Mouse (Mus musculus) heart, postnatal 10 days (tissue): ENCODE data around the gene Gm42688. TPM values are rescaled to one million over a fixed set of nuclear protein-coding genes. Genes with fewer than 3 reads are reported as not detected.

Experiments used
- DNase-seq, 2 experiments: peaks; one replicate each; pipeline ENCODE4 v3.0.0; 2021
- intact Hi-C: fragments of 180-260 bp; cut with DNase I; formaldehyde crosslinking; loops from one replicate; pipeline ENCODE4 v1.15.1; 2025
- total RNA-seq, 2 experiments: library from RNA; stranded (reverse); gene quantifications; 2 replicates each; pipeline ENCODE4 v1.2.3; 2021

The Gm42688 gene
- 1 to 10 TPM; 1.9 to 2.1 TPM for total RNA-seq

GRCm38 (mm10) chr6:83101316-83101687 is at the start of gene Gm42688, which contains the start of gene Ccdc142:
Gene Gm42688, plus strand, starts transcription at chr6:83101617.
Gene Ccdc142, plus strand, starts transcription at chr6:83101601.
- DNase-seq, result peak; percentile 93 to 94
- intact Hi-C loops, result loop anchor here (1.0 to 2.0 kb wide), 2 partner anchors 47 to 105 kb away; partner anchors contain the start of genes Aup1 and Htra2

- intact Hi-C loops, result no loop called here
- peak in 1 of 2 experiments; percentile 52 for DNase-seq
These were observed 48.1 kb upstream of the Gm42688 start for GRCm38 (mm10) chr6:83053136-83053960.

DNA sequence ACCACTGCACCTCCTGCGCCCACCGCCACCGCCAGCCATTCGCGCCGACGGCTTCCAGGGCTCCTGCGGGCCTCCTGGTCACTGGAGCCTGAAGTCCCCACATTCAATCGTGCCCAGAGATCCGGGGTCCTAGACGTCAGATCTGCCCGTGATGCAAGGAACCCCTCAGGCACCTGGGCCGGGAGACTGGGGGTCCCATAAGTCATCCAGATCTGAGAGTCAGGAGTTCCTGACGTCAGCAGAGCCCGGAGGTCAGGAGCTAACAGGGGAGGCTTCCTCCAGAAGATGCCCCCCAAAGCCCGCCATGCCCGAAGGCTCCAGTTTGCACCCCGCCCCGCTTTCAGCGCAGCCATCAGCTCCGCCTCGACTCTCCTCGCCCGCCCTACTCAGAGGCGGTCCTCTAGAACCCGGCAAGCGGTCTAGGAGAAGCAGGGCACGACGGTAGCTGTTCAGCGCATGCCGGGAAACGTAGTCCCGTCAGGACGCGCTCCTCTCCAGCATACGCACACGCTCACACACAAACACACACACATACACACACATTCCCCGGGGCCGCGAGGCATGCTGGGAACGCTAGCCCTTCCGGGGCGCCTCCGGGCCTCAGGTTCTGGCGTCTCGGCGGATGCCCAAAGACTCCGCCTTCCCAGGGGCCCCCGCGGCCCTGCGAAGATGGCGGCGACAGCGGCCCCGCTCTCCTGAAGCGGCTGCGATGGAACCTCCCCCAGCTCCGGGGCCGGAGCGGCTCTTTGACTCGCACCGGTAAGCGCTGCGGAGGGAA is 47.2 kb upstream of the Gm42688 start, which contains the start of gene Aup1:
Gene Aup1, plus strand, starts transcription at position 448 of the 778 bp plus-strand sequence.
- intact Hi-C loops, result loop anchor here (2.0 kb wide), 1 partner anchor 47 kb away; the partner anchor contains the start of genes Ccdc142 and Gm42688
- DNase-seq, result peak; percentile 97

GRCm38 (mm10) chr6:83054871-83055431 is 46.5 kb upstream of the Gm42688 start, which contains the start of gene Htra2:
Gene Htra2, minus strand, starts transcription at chr6:83055273.
- no peak for DNase-seq
- intact Hi-C loops, result loop anchor here (1.0 to 2.0 kb wide), 2 partner anchors 46 to 58 kb away; partner anchors contain the start of genes Ccdc142 and Gm42688

- intact Hi-C loops, result no loop called here
- DNase-seq, result no peak
These were observed 43.6 kb upstream of the Gm42688 start, which contains the start of gene Dqx1 for GRCm38 (mm10) chr6:83057790-83058189. Gene Dqx1, plus strand, starts transcription at chr6:83057844.

DNA sequence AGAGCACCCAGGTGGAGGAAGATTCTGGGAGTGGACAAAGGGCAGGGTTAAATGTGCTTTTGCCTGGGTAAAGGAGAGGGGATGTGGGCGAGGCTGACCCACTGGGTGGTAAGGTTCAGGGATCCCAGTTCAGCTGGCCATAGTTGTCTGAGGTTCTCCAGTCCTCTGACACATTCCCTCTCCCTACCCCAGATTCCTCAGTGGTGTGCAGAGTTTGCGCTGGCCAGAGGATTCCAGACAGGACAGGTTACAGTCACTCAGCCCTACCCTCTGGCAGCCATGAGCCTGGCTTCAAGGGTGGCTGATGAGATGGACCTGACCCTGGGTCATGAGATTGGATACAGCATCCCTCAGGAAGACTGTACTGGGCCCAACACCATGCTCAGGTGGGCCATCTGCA is 42.7 kb upstream of the Gm42688 start:
- DNase-seq, result no peak
- intact Hi-C loops, result no loop called here

DNA sequence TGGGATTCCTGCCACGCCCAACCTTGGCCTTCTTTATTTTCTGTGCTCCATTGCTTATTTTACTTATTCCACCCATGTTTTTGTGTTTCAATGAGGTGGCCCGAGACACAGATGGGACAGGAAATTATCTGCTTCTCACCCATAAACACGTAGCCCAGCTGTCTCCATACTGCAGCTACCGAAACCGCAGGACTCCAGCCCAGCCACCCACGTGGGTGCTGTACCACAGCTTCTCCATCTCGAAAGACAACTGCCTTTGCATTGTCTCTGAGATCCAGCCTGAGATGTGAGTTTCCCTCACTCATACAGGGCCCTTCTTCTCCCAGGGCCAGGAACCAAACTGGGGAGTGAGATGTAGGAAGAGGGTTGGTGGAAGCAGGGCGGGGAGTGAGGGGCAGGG is 35.4 kb upstream of the Gm42688 start:
- DNase-seq, result no peak
- intact Hi-C loops, result no loop called here

DNA sequence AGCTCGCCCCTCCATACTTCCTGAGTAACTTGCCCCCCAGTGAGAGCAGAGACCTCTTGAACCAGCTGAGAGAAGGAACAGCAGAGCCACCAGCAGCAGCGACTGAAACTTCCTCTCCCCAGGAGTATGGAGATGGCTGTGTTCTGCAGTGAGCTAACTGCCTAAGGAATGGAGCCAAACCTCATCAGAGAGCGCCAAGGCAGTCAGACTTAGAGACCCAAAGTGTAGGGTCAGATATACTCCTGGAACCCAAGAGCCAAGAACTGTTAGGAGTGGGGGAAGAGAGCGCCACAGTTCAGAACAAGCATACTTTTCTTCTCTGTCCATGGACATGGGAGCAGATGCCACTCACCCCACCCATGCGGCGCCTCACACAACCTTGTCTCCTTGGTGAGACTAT is 35.0 kb upstream of the Gm42688 start:
- intact Hi-C loops, result no loop called here

GRCm38 (mm10) chr6:83068221-83068620 is 33.2 kb upstream of the Gm42688 start:
- DNase-seq, result no peak
- intact Hi-C loops, result no loop called here

More for the DNA sequence above, 35.0 kb upstream of the Gm42688 start:
- DNase-seq, result no peak

GRCm38 (mm10) chr6:83068706-83069487 is 32.5 kb upstream of the Gm42688 start:
- intact Hi-C loops, result no loop called here
- no peak for DNase-seq

- DNase-seq, result peak in 1 of 2 experiments; percentile 26
- intact Hi-C loops, result no loop called here
These were observed 31.8 kb upstream of the Gm42688 start for GRCm38 (mm10) chr6:83069488-83070246.

DNA sequence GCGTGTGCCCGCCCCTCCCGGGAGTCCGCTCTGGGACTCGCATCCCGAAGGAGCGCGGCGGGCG is 31.3 kb upstream of the Gm42688 start, which contains the start of gene Tlx2:
Gene Tlx2, minus strand, starts transcription at position 47 of the 64 bp plus-strand sequence.
- DNase-seq, result no peak
- intact Hi-C loops, result no loop called here

DNA sequence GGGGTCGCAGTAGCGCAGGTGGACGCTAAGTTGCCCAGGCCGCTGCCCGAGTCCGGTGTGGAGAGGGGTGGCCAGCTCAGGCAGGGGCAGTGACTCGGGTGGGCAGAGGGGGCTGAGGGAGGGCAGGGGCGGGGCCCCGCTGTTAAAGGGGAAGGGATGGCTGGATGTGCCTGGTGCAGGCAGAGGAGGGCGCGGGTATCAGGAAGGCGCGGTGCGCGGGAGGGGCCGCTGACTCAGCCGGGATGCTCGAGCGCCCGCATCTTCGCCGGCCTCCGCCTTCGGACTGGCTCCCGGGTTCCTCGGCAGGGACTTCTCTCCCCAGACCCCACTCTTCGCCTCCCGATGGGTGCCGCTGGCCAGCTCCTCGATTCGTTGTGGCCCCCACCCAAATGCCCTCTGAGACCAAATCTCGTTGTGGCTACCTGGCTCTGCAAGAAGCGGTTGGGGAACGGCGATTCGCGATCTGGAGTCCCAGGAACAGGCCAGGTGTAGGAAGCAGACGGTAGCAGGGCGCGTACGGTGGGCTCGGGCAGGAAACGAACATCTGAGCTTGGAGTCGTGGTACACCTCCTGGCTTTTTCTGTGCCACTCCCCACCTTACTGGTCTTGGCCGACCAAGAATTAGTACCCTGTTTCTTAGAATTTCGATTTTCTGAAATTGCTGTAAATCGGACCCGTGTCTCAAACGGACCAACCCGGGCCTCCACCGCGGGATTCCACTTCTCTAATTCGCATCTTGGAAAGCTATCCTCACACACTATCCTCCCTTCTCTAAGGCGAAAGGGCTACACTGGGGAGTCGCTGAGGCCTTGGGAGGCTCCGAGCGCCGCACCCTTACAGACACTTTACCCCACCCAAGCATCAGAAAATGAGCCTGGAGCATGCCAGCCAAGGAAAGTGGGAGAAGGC is 30.9 kb upstream of the Gm42688 start:
- intact Hi-C loops, result no loop called here
- DNase-seq, result peak; percentile 55 to 56

GRCm38 (mm10) chr6:83071220-83071619 is 30.2 kb upstream of the Gm42688 start:
- no peak for DNase-seq
- intact Hi-C loops, result no loop called here

DNA sequence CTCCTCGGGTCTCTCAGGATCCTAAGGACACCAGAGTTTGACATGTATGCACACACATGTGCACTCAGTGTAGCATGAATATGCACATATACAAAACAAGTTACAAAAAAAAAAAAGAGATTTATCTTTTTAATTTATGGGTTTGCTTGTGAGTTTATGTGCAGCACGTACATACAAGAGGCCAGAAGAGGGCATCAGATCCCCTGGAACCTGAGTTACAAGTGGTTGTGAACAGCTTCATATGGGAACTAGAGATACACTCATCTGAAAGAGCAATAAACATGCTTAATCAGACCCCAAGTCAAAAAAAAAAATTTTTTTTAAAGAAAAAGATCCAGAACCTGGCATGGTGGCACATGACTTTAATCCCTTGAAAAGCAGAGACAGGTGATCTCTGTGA is 26.4 kb upstream of the Gm42688 start:
- intact Hi-C loops, result no loop called here
- DNase-seq, result no peak

GRCm38 (mm10) chr6:83077630-83078323 is 23.6 kb upstream of the Gm42688 start, which contains the start of gene Pcgf1:
Gene Pcgf1, plus strand, starts transcription at chr6:83077869.
- intact Hi-C loops, result loop anchor here (1.0 kb wide), 1 partner anchor 23 kb away; no protein-coding TSS in a partner anchor

GRCm38 (mm10) chr6:83078324-83078858 is 23.0 kb upstream of the Gm42688 start:
- DNase-seq, result peak; percentile 99 to 100
- intact Hi-C loops, result loop anchor here (1.0 kb wide), 1 partner anchor 22 kb away; no protein-coding TSS in a partner anchor

More at GRCm38 (mm10) chr6:83077630-83078323, 23.6 kb upstream of the Gm42688 start, which contains the start of gene Pcgf1:
- DNase-seq, result no peak

DNA sequence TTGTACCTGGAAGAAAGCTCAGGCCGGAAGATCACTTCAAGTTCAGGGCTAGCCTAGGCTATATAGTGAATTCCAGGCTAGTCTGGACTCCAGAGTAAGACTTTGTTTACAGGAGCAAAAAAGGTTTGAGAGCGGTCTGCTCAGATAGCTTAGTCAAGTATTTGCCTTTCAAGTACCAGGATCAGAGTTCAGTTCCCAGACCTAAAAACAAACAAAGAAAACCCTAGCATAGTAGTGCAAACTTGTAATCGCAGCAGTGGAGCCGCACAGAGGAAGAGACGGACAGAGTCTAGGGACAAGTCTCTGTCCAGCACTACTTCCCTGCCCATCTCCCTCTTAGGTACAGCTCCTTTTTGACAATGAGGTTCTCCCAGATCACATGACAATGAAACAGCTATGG is 21.2 kb upstream of the Gm42688 start:
- DNase-seq, result no peak
- intact Hi-C loops, result no loop called here
